ENCODE assay signal across 13 mouse cellular contexts in genomic region chr2:85059677-85060076, GRCm38 (mm10). TPM values are rescaled to one million over a fixed set of nuclear protein-coding genes. Genes with fewer than 3 reads are reported as not detected.
A peak's percentile ranks its signal among the peaks of the same experiment; 100 is the strongest.
DNase-seq lines count a peak whose midpoint lies in the region; ATAC-seq lines count a peak whose summit lies in the region.
"Had no signal": no experiment of that assay in that cellular context is flagged by ENCODE, and none has a peak within 500 bp of the region (broad histone marks: within the 10 kb centered on the region; RNA-seq: fewer than 3 reads in every experiment).

No protein-coding gene starts in this region.

- WGBS in kidney, embryonic 15.5 days = 83% methylated on average over 6 of the region's 6 CpGs
- WGBS in neural tube, embryonic 11.5 days = 94% methylated on average over 6 of the region's 6 CpGs
- 90% methylated on average over 6 of the region's 6 CpGs for WGBS in limb, embryonic 10.5 days
- WGBS in hindbrain, embryonic 14.5 days = 94% methylated on average over 6 of the region's 6 CpGs

- H3K4me2 ChIP-seq in kidney, embryonic 15.5 days = 0 out of 2 replicates have a peak overlapping the region, but pooled peaks have one; percentile 71
- no peak overlapping the region for H3K4me2 ChIP-seq in neural tube, embryonic 11.5 days (ENCODE audit: low read depth)
- H3K4me2 ChIP-seq in hindbrain, embryonic 14.5 days (replicated peaks) = no peak overlapping the region

- no peak overlapping the region for H3K4me3 ChIP-seq in kidney, embryonic 15.5 days (replicated peaks)
- H3K4me3 ChIP-seq in neural tube, embryonic 11.5 days (ENCODE audit: low read depth, low read length) = no peak overlapping the region
- H3K4me3 ChIP-seq in limb, embryonic 10.5 days = no peak overlapping the region
- H3K4me3 ChIP-seq in hindbrain, embryonic 14.5 days (replicated peaks; ENCODE audit: low read length) = no peak overlapping the region
- H3K4me3 ChIP-seq: liver, embryonic 15.5 days had no signal

- no peak for DNase-seq in kidney, postnatal 36 days
- no peak for DNase-seq in neural tube, embryonic 11.5 days (ENCODE audit: low spot score)
- no peak for DNase-seq in neural tube, embryonic 10.5 days (ENCODE audit: extremely low spot score, low spot score)
- no peak for DNase-seq in limb, embryonic 10.5 days (ENCODE audit: low spot score)
- DNase-seq in gastrocnemius, postnatal 4 days (ENCODE audit: low spot score in 2 of 2) = no peak
- DNase-seq in hindbrain, embryonic 14.5 days (ENCODE audit: low spot score) = no peak
- DNase-seq: cerebellum, adult 8-10 months; layer of hippocampus, adult 9-11 months; midbrain, embryonic 14.5 days; thymus, adult 2 months had no signal

- no peaks in the 10 kb centered on the region for H3K9me3 ChIP-seq in kidney, embryonic 15.5 days (replicated peaks)
- H3K9me3 ChIP-seq in neural tube, embryonic 11.5 days (ENCODE audit: control insufficient read depth, low read length) = no peaks in the 10 kb centered on the region
- H3K9me3 ChIP-seq in limb, embryonic 10.5 days (replicated peaks) = no peaks in the 10 kb centered on the region
- H3K9me3 ChIP-seq in hindbrain, embryonic 14.5 days (ENCODE audit: control insufficient read depth, low read length) = no peaks in the 10 kb centered on the region
- H3K9me3 ChIP-seq: heart, embryonic 10.5 days; liver, embryonic 15.5 days had no signal

- H3K4me1 ChIP-seq in kidney, embryonic 15.5 days = peaks cover 33% of the 10 kb centered on the region
- no peaks in the 10 kb centered on the region for H3K4me1 ChIP-seq in neural tube, embryonic 11.5 days (ENCODE audit: control insufficient read depth, insufficient read depth, low read length)
- H3K4me1 ChIP-seq in limb, embryonic 10.5 days = peaks cover 33% of the 10 kb centered on the region
- H3K4me1 ChIP-seq in hindbrain, embryonic 14.5 days (replicated peaks; ENCODE audit: control insufficient read depth, insufficient read depth, low read length) = no peaks in the 10 kb centered on the region

- peaks cover 82% of the 10 kb centered on the region for H3K36me3 ChIP-seq in kidney, embryonic 15.5 days
- peaks cover 20% of the 10 kb centered on the region for H3K36me3 ChIP-seq in neural tube, embryonic 11.5 days (ENCODE audit: control insufficient read depth, insufficient read depth, low read length)
- peaks cover 93% of the 10 kb centered on the region for H3K36me3 ChIP-seq in limb, embryonic 10.5 days
- H3K36me3 ChIP-seq in hindbrain, embryonic 14.5 days (replicated peaks; ENCODE audit: control insufficient read depth, insufficient read depth) = peaks cover 88% of the 10 kb centered on the region

- peak overlapping the region; percentile 48; the same call in 1 of the 2 replicates for H3K27ac ChIP-seq in kidney, embryonic 15.5 days
- H3K27ac ChIP-seq in neural tube, embryonic 11.5 days (ENCODE audit: low read depth, low read length) = no peak overlapping the region
- 0 out of 2 replicates have a peak overlapping the region, but pooled peaks have one; percentile 84 for H3K27ac ChIP-seq in limb, embryonic 10.5 days
- no peak overlapping the region for H3K27ac ChIP-seq in hindbrain, embryonic 14.5 days
- H3K27ac ChIP-seq: heart, embryonic 10.5 days; liver, embryonic 15.5 days had no signal

- H3K9ac ChIP-seq in kidney, embryonic 15.5 days = no peak overlapping the region
- H3K9ac ChIP-seq in neural tube, embryonic 11.5 days (ENCODE audit: low read length) = no peak overlapping the region
- H3K9ac ChIP-seq in hindbrain, embryonic 14.5 days = no peak overlapping the region
- H3K9ac ChIP-seq: liver, embryonic 15.5 days had no signal

- no peaks in the 10 kb centered on the region for H3K27me3 ChIP-seq in kidney, embryonic 15.5 days
- H3K27me3 ChIP-seq in neural tube, embryonic 11.5 days (ENCODE audit: control insufficient read depth, insufficient read depth, low read length) = no peaks in the 10 kb centered on the region
- H3K27me3 ChIP-seq in limb, embryonic 10.5 days (ENCODE audit: low read depth, poor library complexity, severe bottlenecking) = no peaks in the 10 kb centered on the region
- H3K27me3 ChIP-seq in hindbrain, embryonic 14.5 days (ENCODE audit: control insufficient read depth, insufficient read depth, low read length) = no peaks in the 10 kb centered on the region
- H3K27me3 ChIP-seq: liver, embryonic 15.5 days had no signal

- no peak for ATAC-seq in kidney, embryonic 15.5 days (replicated peaks; ENCODE audit: low FRiP score)
- ATAC-seq in neural tube, embryonic 11.5 days (ENCODE audit: insufficient read depth, low FRiP score, low TSS enrichment) = 0 out of 2 replicates have a peak, but pooled peaks have one; percentile 33
- no peak for ATAC-seq in hindbrain, embryonic 14.5 days (ENCODE audit: low FRiP score)

RNA-seq across cellular contexts. Expression of gene Tnks1bp1, which starts 11.9 kb away (rescaled TPM):
- 29.2 and 39.2 TPM in 2 replicates for polyA plus RNA-seq in kidney, embryonic 15.5 days (2015; fragmentation: Nextera tagmentation; extraction: Ambion mirVana)
- polyA plus RNA-seq in neural tube, embryonic 11.5 days (2014; fragmentation: Nextera tagmentation; extraction: Ambion mirVana) = 5.8 and 7.9 TPM in 2 replicates
- polyA plus RNA-seq in limb, embryonic 10.5 days (2016; fragmentation: Nextera tagmentation; extraction: Ambion mirVana) = 28.7 and 32.0 TPM in 2 replicates
- total RNA-seq in gastrocnemius, postnatal 4 days (2021) = 10 to 100 TPM; 89.8 to 92.6 TPM
- polyA plus RNA-seq in hindbrain, embryonic 14.5 days (2014; fragmentation: Nextera tagmentation; extraction: Ambion mirVana) = 6.1 and 6.5 TPM in 2 replicates

RNA-seq across cellular contexts. Expression of gene P2rx3, which starts 22.4 kb away (rescaled TPM):
- polyA plus RNA-seq in kidney, embryonic 15.5 days (2015; fragmentation: Nextera tagmentation; extraction: Ambion mirVana) = 0.90 and 1.3 TPM in 2 replicates
- polyA plus RNA-seq in neural tube, embryonic 11.5 days (2014; fragmentation: Nextera tagmentation; extraction: Ambion mirVana) = 10.9 and 15.7 TPM in 2 replicates
- polyA plus RNA-seq in limb, embryonic 10.5 days (2016; fragmentation: Nextera tagmentation; extraction: Ambion mirVana) = 2.1 and 2.8 TPM in 2 replicates
- total RNA-seq in gastrocnemius, postnatal 4 days (2021) = under 1 TPM; 0.60 to 0.91 TPM
- 2.9 and 4.1 TPM in 2 replicates for polyA plus RNA-seq in hindbrain, embryonic 14.5 days (2014; fragmentation: Nextera tagmentation; extraction: Ambion mirVana)

RNA-seq across cellular contexts. Expression of gene Ssrp1, which starts 22.6 kb away (rescaled TPM):
- polyA plus RNA-seq in kidney, embryonic 15.5 days (2015; fragmentation: Nextera tagmentation; extraction: Ambion mirVana) = 299 and 307 TPM in 2 replicates
- polyA plus RNA-seq in neural tube, embryonic 11.5 days (2014; fragmentation: Nextera tagmentation; extraction: Ambion mirVana) = 346 and 359 TPM in 2 replicates
- 421 and 433 TPM in 2 replicates for polyA plus RNA-seq in limb, embryonic 10.5 days (2016; fragmentation: Nextera tagmentation; extraction: Ambion mirVana)
- total RNA-seq in gastrocnemius, postnatal 4 days (2021) = 100 to 1,000 TPM in 1 of 2 experiments, 10 to 100 TPM in 1; 98.2 to 105 TPM
- polyA plus RNA-seq in hindbrain, embryonic 14.5 days (2014; fragmentation: Nextera tagmentation; extraction: Ambion mirVana) = 169 and 178 TPM in 2 replicates

Comparison
In these comparisons a context has a peak if more than half of its experiments do, and no peak if none do; other contexts are left out.
1. H3K27ac ChIP-seq: peak in kidney, embryonic 15.5 days (single experiment) and limb, embryonic 10.5 days (single experiment); none in neural tube, embryonic 11.5 days (single experiment) and hindbrain, embryonic 14.5 days (single experiment).